Mouse (Mus musculus): Measurements from ENCODE around the gene Fmnl1. TPM values are rescaled to one million over a fixed set of nuclear protein-coding genes. Genes with fewer than 3 reads are reported as not detected.

Gene Fmnl1
- total RNA-seq, 2 experiments from 2014 or later: 186 to 209 TPM

DNA sequence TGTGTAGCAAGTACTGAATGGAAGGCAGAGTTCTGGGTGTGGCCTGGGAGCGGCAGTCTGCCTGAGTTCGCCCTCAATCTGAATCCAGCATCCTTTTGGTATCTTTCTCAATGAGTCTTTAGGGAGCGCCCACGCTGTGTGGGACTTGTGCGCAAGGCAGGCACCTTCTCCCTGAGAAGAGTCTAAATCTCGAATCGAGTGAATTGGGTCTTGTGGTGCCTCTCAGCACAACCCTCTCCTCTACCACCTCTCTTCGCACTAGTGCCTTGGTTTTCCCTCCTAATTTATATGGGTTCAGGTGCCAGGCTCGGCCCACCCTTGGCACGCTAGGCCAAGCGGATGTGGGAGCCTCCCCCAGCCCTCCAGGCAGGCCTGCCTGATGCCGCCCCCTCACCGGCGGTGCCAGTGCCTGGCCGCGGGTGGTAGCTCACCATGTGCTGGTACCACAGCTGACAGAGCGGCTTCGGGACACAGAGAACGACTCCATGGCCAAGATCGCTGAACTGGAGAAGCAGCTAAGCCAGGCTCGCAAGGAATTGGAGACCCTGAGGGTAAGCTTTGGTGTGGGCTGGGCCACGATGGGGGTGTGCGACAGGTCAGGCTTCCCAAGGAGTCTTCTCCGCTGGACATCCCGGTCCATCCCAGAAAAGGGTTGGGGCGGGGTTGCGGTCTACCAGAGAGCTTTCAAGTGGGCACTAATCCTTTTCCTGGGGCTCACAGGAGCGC lies 21.5 kb downstream of the Fmnl1 start:
- intact Hi-C loops (cut with DNase I): loop anchor here (2.0 to 10.0 kb wide), 2 partner anchors 22 to 472 kb away; partner anchors contain the start of gene Fmnl1
- Histone ChIP-seq H3K27ac (peak overlapping the region; percentile 98), H3K4me3 (peak overlapping the region; percentile 62)
- DNase-seq (ENCODE audit: extremely low spot score in 1 of 2, low spot score in 2 of 2): peak; percentile 72 to 80
- TF ChIP-seq CTCF (IDR thresholded peaks at IDR 0.05): no peak

DNA sequence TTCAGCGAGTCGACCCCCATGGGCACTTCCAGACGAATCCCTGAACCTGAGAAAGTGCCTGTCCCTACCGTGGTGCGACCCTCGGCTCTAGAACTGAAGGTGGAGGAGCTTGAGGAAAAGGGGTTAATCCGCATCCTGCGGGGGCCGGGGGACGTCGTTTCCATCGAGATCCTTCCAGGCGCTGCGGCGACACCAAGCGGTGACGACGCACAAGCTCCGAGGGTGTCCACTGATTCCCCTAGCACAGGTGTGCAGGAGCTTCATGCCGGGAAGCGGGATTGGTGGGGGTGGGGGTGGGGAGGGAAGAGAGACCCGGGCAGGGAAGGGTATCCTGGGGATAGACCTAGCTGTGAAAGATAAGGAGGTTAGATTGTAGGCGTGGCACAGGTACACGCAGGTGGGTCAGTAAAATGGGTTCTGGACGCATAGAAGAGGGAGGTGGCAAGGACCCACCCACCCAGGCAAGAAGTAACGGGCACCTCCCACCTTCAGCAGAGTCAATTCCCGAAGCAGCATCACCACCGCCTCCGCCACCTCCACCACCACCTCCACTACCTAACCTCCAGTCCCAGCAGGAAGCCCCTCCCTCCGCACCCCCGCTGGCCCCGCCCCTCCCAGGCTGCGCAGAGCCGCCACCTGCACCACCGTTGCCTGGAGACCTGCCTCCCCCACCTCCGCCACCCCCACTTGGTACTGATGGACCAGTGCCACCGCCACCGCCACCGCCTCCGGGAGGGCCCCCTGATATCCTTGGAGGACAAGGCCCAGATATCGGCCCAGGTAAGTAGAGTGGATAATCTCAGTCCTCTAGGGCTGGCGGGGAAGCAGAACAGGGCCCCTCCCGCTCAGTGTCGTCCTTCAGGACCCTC lies 22.3 kb downstream of the Fmnl1 start:
- peak overlapping the region; percentile 98 for H3K27ac ChIP-seq
- intact Hi-C loops (cut with DNase I): loop anchor here (2.0 to 10.0 kb wide), 2 partner anchors 22 to 472 kb away; partner anchors contain the start of gene Fmnl1
- peak; percentile 43 for TF ChIP-seq CTCF (IDR thresholded peaks at IDR 0.05)
- peak; percentile 76 to 79 for DNase-seq (ENCODE audit: extremely low spot score in 1 of 2, low spot score in 2 of 2)
- peak overlapping the region; percentile 62 for H3K4me3 ChIP-seq

DNA sequence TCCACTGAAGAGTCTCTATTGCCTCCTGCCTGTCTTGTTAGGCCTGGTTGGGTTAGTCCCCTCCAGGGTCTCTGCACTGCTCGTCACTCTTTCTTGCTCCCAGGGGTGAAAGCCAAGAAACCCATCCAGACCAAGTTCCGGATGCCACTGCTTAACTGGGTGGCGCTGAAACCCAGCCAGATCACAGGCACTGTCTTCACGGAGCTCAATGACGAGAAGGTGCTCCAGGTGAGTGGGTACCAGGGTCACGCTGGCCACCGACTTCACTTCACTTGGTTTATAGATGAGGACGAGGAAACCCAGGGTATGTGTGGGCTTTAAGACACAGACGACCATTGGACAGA lies 22.9 kb downstream of the Fmnl1 start:
- peak overlapping the region; percentile 98 for H3K27ac ChIP-seq
- DNase-seq (ENCODE audit: extremely low spot score in 1 of 2, low spot score in 2 of 2): no peak
- peak overlapping the region; percentile 62 for H3K4me3 ChIP-seq
- no peak for TF ChIP-seq CTCF (IDR thresholded peaks at IDR 0.05)
- intact Hi-C loops (cut with DNase I): loop anchor here (2.0 to 10.0 kb wide), 2 partner anchors 23 to 471 kb away; partner anchors contain the start of gene Fmnl1

DNA sequence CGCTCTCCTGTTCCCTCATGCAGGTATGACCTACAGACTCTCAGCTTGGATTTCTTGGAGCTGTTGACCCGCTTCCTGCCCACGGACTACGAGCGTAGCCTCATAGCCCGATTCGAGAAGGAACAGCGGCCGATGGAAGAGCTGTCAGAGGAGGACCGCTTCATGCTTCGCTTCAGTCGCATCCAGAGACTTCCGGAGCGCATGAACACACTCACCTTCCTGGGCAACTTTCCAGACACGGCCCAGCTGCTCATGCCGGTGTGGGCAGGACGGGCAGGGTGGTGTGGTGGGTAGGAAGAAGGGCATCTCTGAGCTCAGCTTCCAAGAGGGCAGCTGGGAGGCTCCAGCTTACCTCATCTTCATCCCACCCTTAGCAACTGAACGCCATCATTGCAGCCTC lies 24.3 kb downstream of the Fmnl1 start:
- no peak for TF ChIP-seq CTCF (IDR thresholded peaks at IDR 0.05)
- peak in 1 of 2 experiments; percentile 64 for DNase-seq (ENCODE audit: extremely low spot score in 1 of 2, low spot score in 2 of 2)
- H3K4me3 ChIP-seq: peak overlapping the region; percentile 62
- H3K27ac ChIP-seq: peak overlapping the region; percentile 98
- intact Hi-C loops (cut with DNase I): loop anchor here (10.0 kb wide), 1 partner anchor 470 kb away; no protein-coding TSS in a partner anchor

DNA sequence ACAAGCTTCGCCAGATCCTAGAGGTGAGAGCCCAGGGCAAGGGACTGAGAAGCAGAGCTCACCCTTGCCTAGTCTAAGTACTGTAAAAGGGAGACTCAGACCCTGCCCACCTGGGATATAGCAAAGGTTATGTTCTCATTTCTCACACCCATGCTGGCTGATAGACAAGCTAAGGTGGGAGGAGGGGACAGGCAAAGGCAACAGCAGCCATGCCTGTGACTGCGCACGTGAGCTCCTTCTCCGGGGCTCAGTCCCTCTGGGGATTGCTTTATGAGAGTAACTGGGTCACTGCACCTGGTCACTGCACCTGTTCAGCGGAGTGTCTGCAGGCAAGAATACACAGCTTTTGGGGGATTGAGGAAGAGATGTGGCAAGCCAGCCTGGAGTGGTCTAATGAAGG lies 24.7 kb downstream of the Fmnl1 start:
- H3K4me3 ChIP-seq: peak overlapping the region; percentile 62
- no peak for DNase-seq (ENCODE audit: extremely low spot score in 1 of 2, low spot score in 2 of 2)
- intact Hi-C loops (cut with DNase I): loop anchor here (10.0 kb wide), 1 partner anchor 469 kb away; no protein-coding TSS in a partner anchor
- H3K27ac ChIP-seq: peak overlapping the region; percentile 98
- TF ChIP-seq CTCF (IDR thresholded peaks at IDR 0.05): no peak

DNA sequence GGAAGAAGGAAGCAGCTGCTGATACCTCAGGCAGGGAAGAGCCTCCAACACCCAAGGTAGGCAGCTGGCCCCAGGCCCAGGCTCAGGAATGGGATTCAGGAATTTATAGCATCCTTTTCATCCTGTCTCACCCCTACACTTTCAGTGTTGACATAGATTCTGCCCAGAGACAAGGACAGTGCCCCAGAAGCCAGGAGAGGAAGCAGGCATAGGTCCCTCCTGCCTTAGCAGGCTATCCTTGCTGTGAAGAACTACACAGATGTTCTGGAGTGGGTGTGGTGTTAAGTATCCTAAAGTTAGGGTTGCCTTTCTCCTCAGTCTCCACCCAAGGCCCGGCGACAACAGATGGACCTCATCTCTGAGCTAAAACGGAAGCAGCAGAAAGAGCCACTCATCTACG lies 26.4 kb downstream of the Fmnl1 start:
- intact Hi-C loops (cut with DNase I): loop anchor here (10.0 kb wide), 1 partner anchor 467 kb away; no protein-coding TSS in a partner anchor
- TF ChIP-seq CTCF (IDR thresholded peaks at IDR 0.05): no peak
- Histone ChIP-seq H3K4me3 (peak overlapping the region; percentile 53), H3K27ac (peak overlapping the region; percentile 98)
- DNase-seq (ENCODE audit: extremely low spot score in 1 of 2, low spot score in 2 of 2): peak in 1 of 2 experiments; percentile 63

DNA sequence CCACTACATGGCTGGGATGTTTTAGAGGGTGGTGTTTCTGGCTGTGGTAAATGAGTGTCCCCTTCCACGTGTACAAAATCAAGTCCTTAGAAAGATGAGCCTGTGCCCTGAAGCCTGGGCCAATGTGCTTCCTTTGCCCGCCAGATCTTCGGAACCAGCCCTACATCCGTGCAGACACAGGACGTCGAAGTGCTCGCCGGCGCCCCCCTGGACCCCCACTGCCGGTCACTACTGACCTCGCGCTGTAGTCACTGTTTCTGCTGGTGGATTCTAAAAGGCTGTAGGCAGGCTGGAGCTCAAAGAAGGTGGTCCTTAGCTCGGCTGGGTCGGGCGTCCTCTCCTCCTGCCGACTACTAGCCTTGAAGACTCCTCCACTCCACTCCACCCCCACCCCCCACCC lies 27.4 kb downstream of the Fmnl1 start:
- DNase-seq (ENCODE audit: extremely low spot score in 1 of 2, low spot score in 2 of 2): no peak
- Histone ChIP-seq H3K4me3 (peak overlapping the region; percentile 53), H3K27ac (peak overlapping the region; percentile 98)
- intact Hi-C loops (cut with DNase I): loop anchor here (10.0 kb wide), 1 partner anchor 466 kb away; no protein-coding TSS in a partner anchor
- TF ChIP-seq CTCF (IDR thresholded peaks at IDR 0.05): no peak

DNA sequence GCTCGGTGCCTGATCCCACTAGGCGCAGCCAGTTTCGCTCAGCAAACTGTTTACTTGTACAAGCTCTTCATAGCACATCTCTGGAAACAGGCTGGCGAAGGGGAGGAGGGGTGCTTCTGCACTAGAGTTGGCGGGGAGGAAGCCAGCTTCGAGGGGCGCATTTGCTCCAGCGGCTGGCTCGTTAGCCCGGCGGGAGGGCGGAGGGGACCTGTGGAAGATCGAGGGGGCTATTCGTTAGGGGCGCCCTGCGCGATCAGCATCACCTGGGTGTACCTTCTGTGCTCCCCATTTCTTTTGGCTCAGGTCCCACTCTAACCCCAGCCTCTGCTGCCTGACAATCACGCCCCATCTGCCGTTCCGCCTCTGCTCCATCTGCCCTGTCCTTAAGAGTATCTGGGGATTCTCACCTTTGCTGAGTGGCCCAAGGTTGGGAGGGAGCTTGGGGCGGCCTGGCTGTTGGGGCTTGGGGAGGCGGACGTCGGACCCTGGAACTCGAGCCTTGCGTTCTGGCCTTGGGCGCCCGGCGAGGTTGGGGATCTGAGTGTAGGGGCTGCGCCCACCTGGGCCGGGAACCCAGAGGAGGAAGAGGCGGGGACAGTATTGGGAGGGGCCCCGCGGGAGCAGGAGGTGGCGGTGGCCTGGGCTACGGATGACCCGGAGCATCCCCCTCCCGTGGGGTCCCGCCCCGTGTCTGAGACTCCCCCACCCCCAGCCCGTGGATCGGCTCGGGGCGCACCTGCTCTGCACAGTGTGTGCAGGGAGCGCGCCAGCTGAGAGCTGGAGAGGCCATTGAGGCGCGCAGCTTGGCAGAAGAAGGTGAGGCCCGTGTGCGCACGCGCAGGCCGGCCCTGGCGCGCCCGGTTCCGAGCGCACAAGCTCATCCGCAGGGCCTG lies 28.2 kb downstream of the Fmnl1 start:
- TF ChIP-seq CTCF (IDR thresholded peaks at IDR 0.05): no peak
- Histone ChIP-seq H3K4me3 (peak overlapping the region; percentile 53), H3K27ac (peak overlapping the region; percentile 98)
- intact Hi-C loops (cut with DNase I): loop anchor here (1.0 to 10.0 kb wide), 3 partner anchors 19 to 466 kb away; partner anchors contain the start of genes Map3k14 and Spata32
- DNase-seq (ENCODE audit: extremely low spot score in 1 of 2, low spot score in 2 of 2): peak; percentile 76 to 85

DNA sequence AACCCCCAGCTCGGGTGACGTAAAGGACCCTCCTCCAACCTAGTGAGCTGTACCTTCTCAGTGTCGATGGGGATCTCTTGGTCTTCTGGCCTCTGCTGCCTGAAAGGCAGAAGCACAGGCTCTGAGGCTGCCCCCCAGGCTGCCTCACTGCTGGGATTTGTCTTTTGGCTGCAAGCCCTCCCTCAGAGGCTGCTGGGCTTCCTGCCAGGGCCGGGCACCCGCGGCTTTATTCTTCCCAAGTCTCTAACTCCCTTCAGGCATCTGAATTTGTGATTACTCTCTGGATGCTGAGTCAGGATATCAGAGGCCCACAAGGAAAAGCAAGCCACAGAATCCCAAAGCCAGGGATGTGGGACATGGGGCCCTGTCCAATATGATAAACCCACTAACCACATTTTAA lies 30.8 kb downstream of the Fmnl1 start:
- DNase-seq (ENCODE audit: extremely low spot score in 1 of 2, low spot score in 2 of 2): peak; percentile 77 to 80
- intact Hi-C loops (cut with DNase I): no loop called here
- Histone ChIP-seq H3K27ac (peak overlapping the region; percentile 74), H3K4me3 (no peak overlapping the region)
- TF ChIP-seq CTCF (IDR thresholded peaks at IDR 0.05): no peak; the same call in 1 of the 2 replicates

DNA sequence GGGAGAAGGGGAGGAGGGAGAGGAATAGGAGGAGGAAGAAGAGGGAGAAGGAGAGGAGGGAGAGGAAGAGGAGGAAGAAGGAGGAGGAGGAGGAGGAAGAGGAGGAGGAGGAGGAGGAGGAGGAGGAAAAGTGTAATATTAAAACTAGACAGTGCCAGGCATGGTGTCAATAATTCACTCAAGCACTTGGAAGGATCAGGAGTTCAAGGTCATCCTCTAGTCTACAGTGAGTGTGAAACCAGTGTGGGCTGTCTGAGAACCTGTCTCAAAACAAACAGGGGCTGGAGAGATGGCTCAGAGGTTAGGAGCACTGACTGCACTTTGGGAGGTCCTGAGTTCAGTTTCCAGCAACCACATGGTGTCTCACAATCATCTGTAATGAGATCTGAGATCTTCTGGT lies 31.5 kb downstream of the Fmnl1 start:
- TF ChIP-seq CTCF (IDR thresholded peaks at IDR 0.05): no peak
- intact Hi-C loops (cut with DNase I): no loop called here
- no peak overlapping the region for H3K4me3 ChIP-seq

DNA sequence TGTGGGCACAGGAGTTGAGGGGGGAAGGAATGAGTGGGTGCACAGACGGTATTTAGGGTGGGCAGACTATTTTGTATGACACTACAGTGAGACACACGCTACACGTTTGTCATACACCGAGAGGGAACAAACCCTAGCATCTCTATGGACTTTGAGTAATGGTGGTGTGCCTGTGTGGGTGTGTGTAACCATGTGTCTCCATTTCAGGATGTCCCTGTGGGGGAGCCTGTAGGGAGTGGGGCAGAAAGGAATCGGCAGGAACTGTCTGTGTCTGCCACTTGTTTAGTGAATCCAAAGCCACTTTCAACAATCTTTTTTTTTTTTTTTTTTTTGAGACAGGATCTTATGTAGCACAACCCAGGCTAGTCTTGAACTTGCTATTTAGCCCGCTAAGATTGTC lies 35.3 kb downstream of the Fmnl1 start:
- Histone ChIP-seq H3K27ac (no peak overlapping the region), H3K4me3 (no peak overlapping the region)
- no peak for DNase-seq (ENCODE audit: extremely low spot score in 1 of 2, low spot score in 2 of 2)
- intact Hi-C loops (cut with DNase I): no loop called here
- TF ChIP-seq CTCF (IDR thresholded peaks at IDR 0.05): no peak

More for the DNA sequence above, 31.5 kb downstream of the Fmnl1 start:
- H3K27ac ChIP-seq: no peak overlapping the region
- DNase-seq (ENCODE audit: extremely low spot score in 1 of 2, low spot score in 2 of 2): no peak
